Mouse (Mus musculus) megakaryocyte, embryonic 14.5 days (primary cell): ENCODE data around the gene Rps19.

Experiments used
- FLI1 ChIP-seq: IDR thresholded peaks from 2 replicates; pipeline ENCODE4 v1.6.1; 2012; ENCODE audit warnings: low read length, inconsistent platforms, mixed read lengths
- GATA1 ChIP-seq: IDR thresholded peaks from 3 replicates; pipeline ENCODE4 v1.6.1; 2012; ENCODE audit warnings: mixed read lengths, low read length, inconsistent platforms, borderline replicate concordance

- TF ChIP-seq GATA1 (no peak), FLI1 (no peak)
These were observed 12.1 kb downstream of the Rps19 start for GRCm38 (mm10) chr7:24896269-24896668.
